Mouse (Mus musculus) forebrain, embryonic 16.5 days (tissue): ENCODE measurements at regions not wholly inside any gene's neighbourhood (a gene's known extent, or its start where the extent isn't known, plus 50 kb on each side); places are given as distances from the start of the nearest gene placed in this dataset.

ENCODE experiments used
- ATAC-seq: fragments of 200-750 bp; cut with Nextera tagmentation; 2 replicates; pipeline ENCODE4 v1.8.0; 2017; ENCODE audit warnings: mild to moderate bottlenecking, moderate library complexity
- H3K27ac ChIP-seq: fragments of 300-500 bp; sonication (generic); 2 replicates; pipeline ENCODE4 v1.5.1; 2014; ENCODE audit warnings: low read length, control low read depth
- H3K27me3 ChIP-seq: fragments of 300-500 bp; sonication (generic); replicated peaks from 2 replicates; pipeline ENCODE4 v1.6.1; 2014; ENCODE audit warnings: low read length; ENCODE audit not compliant: control insufficient read depth, insufficient read depth
- H3K36me3 ChIP-seq: fragments of 300-500 bp; sonication (generic); 2 replicates; pipeline ENCODE4 v1.6.1; 2014; ENCODE audit not compliant: control insufficient read depth, insufficient read depth
- H3K4me1 ChIP-seq: fragments of 300-500 bp; sonication (generic); replicated peaks from 2 replicates; pipeline ENCODE4 v1.6.1; 2014; ENCODE audit warnings: low read length; ENCODE audit not compliant: control insufficient read depth, insufficient read depth
- H3K4me2 ChIP-seq: fragments of 300-500 bp; sonication (generic); 2 replicates; pipeline ENCODE4 v1.6.1; 2014; ENCODE audit warnings: mild to moderate bottlenecking, low read length, control low read depth
- H3K4me3 ChIP-seq: fragments of 300-500 bp; sonication (generic); replicated peaks from 2 replicates; pipeline ENCODE4 v1.5.1; 2014; ENCODE audit warnings: mild to moderate bottlenecking, low read length, control low read depth
- H3K9ac ChIP-seq: fragments of 300-500 bp; sonication (generic); replicated peaks from 2 replicates; pipeline ENCODE4 v1.6.1; 2014; ENCODE audit warnings: low read depth, low read length, control low read depth
- H3K9me3 ChIP-seq: fragments of 300-500 bp; sonication (generic); 2 replicates; pipeline ENCODE4 v1.6.1; 2016; ENCODE audit warnings: low read length; ENCODE audit not compliant: control insufficient read depth
- whole genome bisulfite sequencing: fragments of 180-500 bp; shearing (Covaris S2); extraction: QIAGEN DNeasy Blood & Tissue Kit; methylation state at CpG from one replicate; pipeline ENCODE4 v1.1.7; 2014; 5-methylcytosine and 5-hydroxymethylcytosine counted together
- microRNA counts: library from miRNA; unstranded; fragments of <30 nt; microRNA quantifications from one replicate; lab custom pipeline; 2016
- microRNA-seq: library from miRNA; unstranded; fragments of <30 nt; microRNA quantifications from one replicate; pipeline ENCODE4, GENCODE M21; 2017

- Histone ChIP-seq H3K4me2 (no peak overlapping the region; the same call in 1 of the 2 replicates), H3K9ac (peak overlapping the region; percentile 53; the same call in 1 of the 2 replicates), H3K4me3 (no peak overlapping the region), H3K9me3 (no peaks in the 10 kb centered on the region), H3K27me3 (no peaks in the 10 kb centered on the region), H3K4me1 (peaks cover 55% of the 10 kb centered on the region), H3K36me3 (peaks cover 4% of the 10 kb centered on the region), H3K27ac (peak overlapping the region; percentile 99)
- 51% methylated on average over 4 of the region's 4 CpGs for WGBS
- ATAC-seq: no peak
These were observed 491.8 kb downstream of the Prss52 start for GRCm38 (mm10) chr14:64595891-64596290.

DNA sequence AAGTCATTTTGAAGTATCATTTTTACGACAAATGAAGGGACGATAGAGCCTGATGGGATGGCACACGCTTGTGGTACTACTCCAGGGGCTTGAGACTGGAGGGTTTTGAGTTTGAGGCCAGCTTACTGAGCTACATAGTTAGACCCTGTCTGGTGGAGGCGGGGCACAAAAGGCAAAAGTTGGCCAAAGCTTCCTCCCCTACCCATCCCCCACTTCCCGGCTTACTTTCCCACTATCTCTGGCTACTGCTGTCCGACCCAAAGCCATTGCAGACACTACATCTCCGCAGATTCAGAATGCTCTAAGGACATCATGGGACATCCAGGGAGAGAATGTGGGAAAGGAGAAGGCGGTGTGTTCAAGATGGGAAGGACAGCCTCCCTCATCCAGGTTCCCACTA is 493.1 kb downstream of the Prss52 start:
- H3K4me1 ChIP-seq: peaks cover 55% of the 10 kb centered on the region
- ATAC-seq: no peak
- H3K4me2 ChIP-seq: no peak overlapping the region
- H3K27ac ChIP-seq: peak overlapping the region; percentile 64
- no peaks in the 10 kb centered on the region for H3K9me3 ChIP-seq
- H3K9ac ChIP-seq: no peak overlapping the region
- WGBS: 70% methylated on average over 8 of the region's 8 CpGs
- no peaks in the 10 kb centered on the region for H3K27me3 ChIP-seq
- H3K36me3 ChIP-seq: peaks cover 4% of the 10 kb centered on the region
- H3K4me3 ChIP-seq: no peak overlapping the region

MicroRNA genes in the stretch of these regions (microRNA counts, 519-probe panel; counts per million panel counts)
- microRNA mmu-miR-124 (lab: Ali Mortazavi, UCI): 4,852 counts per million, percentile 99 among the panel's probes with 10 or more counts

Small RNA genes in the stretch of these regions (microRNA-seq; reads per million reads assigned to microRNA genes)
- gene Mir124a-1 (5.2 reads per million, percentile 22 among the genes with 10 or more reads in this experiment), gene Mir3078 (13.1 reads per million, percentile 32 among the genes with 10 or more reads in this experiment)
